Mouse (Mus musculus) embryonic facial prominence, embryonic 11.5 days (tissue): ENCODE results near the gene Ripk3. TPM values are rescaled to one million over a fixed set of nuclear protein-coding genes. Genes with fewer than 3 reads are reported as not detected.

Experiments
- polyA plus RNA-seq: library from polyadenylated mRNA; unstranded; fragments of >200 nt; fragmentation: Nextera tagmentation; extraction: Ambion mirVana; gene quantifications from 2 replicates; pipeline ENCODE4 v1.2.1, GENCODE M21; 2014

Gene Ripk3
- polyA plus RNA-seq, 1 experiment from 2014 or later, result 33.7 TPM

Other genes starting within 250 kb of the Ripk3 start
- gene Pck2, start 248.6 kb downstream of the Ripk3 start, polyA plus RNA-seq, result 12.7 and 14.6 TPM in 2 replicates
- gene Dcaf11, start 228.9 kb downstream of the Ripk3 start, polyA plus RNA-seq, result 69.7 and 76.6 TPM in 2 replicates
- gene A730061H03Rik, start 228.5 kb downstream of the Ripk3 start, polyA plus RNA-seq, result not detected in 2 replicates
- gene Fitm1, start 213.2 kb downstream of the Ripk3 start, polyA plus RNA-seq, result 3.6 and 5.9 TPM in 2 replicates
- gene Psme1, start 210.7 kb downstream of the Ripk3 start, polyA plus RNA-seq, result 136 and 139 TPM in 2 replicates
- 3.8 and 5.3 TPM in 2 replicates for gene Emc9, start 203.6 kb downstream of the Ripk3 start, polyA plus RNA-seq
- gene Psme2, start 197.8 kb downstream of the Ripk3 start, polyA plus RNA-seq, result 237 and 259 TPM in 2 replicates
- 9.7 and 11.8 TPM in 2 replicates for gene Rnf31, start 197.2 kb downstream of the Ripk3 start, polyA plus RNA-seq
- 4.9 and 5.2 TPM in 2 replicates for gene Irf9, start 185.3 kb downstream of the Ripk3 start, polyA plus RNA-seq
- gene Rec8, start 170.8 kb downstream of the Ripk3 start, polyA plus RNA-seq, result 3.8 and 4.2 TPM in 2 replicates
- 85.0 and 86.9 TPM in 2 replicates for gene Ipo4, start 152.9 kb downstream of the Ripk3 start, polyA plus RNA-seq
- gene Gm49378, start 151.0 kb downstream of the Ripk3 start, polyA plus RNA-seq, result 2.6 and 3.5 TPM in 2 replicates
- 68.4 and 70.2 TPM in 2 replicates for gene Tm9sf1, start 145.1 kb downstream of the Ripk3 start, polyA plus RNA-seq
- gene Tssk4, start 138.7 kb downstream of the Ripk3 start, polyA plus RNA-seq, result 0.38 and 0.84 TPM in 2 replicates
- gene Mdp1, start 128.4 kb downstream of the Ripk3 start, polyA plus RNA-seq, result 62.5 and 63.6 TPM in 2 replicates
- 60.7 and 67.7 TPM in 2 replicates for gene Gmpr2, start 116.9 kb downstream of the Ripk3 start, polyA plus RNA-seq
- gene Nedd8, start 116.7 kb downstream of the Ripk3 start, polyA plus RNA-seq, result 622 and 636 TPM in 2 replicates
- gene Tinf2, start 107.0 kb downstream of the Ripk3 start, polyA plus RNA-seq, result 61.3 and 67.7 TPM in 2 replicates
- 1.1 and 1.5 TPM in 2 replicates for gene Tgm1, start 74.9 kb downstream of the Ripk3 start, polyA plus RNA-seq
- 19.9 and 21.5 TPM in 2 replicates for gene Rabggta, start 66.6 kb downstream of the Ripk3 start, polyA plus RNA-seq
- 75.9 and 84.8 TPM in 2 replicates for gene Dhrs1, start 43.2 kb downstream of the Ripk3 start, polyA plus RNA-seq
- 53.8 and 59.4 TPM in 2 replicates for gene Nop9, start 43.2 kb downstream of the Ripk3 start, polyA plus RNA-seq
- gene Cideb, start 30.4 kb downstream of the Ripk3 start, polyA plus RNA-seq, result 0.18 and 0.35 TPM in 2 replicates
- gene Ltb4r2, start 27.4 kb downstream of the Ripk3 start, polyA plus RNA-seq, result 0.31 and 0.34 TPM in 2 replicates
- not detected in 2 replicates for gene Ltb4r1, start 22.9 kb downstream of the Ripk3 start, polyA plus RNA-seq
- gene Adcy4, start 4.8 kb downstream of the Ripk3 start, polyA plus RNA-seq, result 10.6 and 13.0 TPM in 2 replicates
- 53.7 and 61.6 TPM in 2 replicates for gene Nfatc4, start 34.3 kb upstream of the Ripk3 start, polyA plus RNA-seq
- gene Nynrin, start 65.1 kb upstream of the Ripk3 start, polyA plus RNA-seq, result 13.6 and 19.4 TPM in 2 replicates
- 0.07 and 0.17 TPM in 2 replicates for gene Cbln3, start 95.5 kb upstream of the Ripk3 start, polyA plus RNA-seq
- 10.4 and 11.9 TPM in 2 replicates for gene Khnyn, start 96.1 kb upstream of the Ripk3 start, polyA plus RNA-seq
- gene Sdr39u1, start 111.4 kb upstream of the Ripk3 start, polyA plus RNA-seq, result 55.7 and 59.4 TPM in 2 replicates
- gene Cma1, start 155.8 kb upstream of the Ripk3 start, polyA plus RNA-seq, result not detected in 2 replicates
- not detected in 2 replicates for gene Cma2, start 162.1 kb upstream of the Ripk3 start, polyA plus RNA-seq
- gene Mcpt1, start 229.1 kb upstream of the Ripk3 start, polyA plus RNA-seq, result not detected in 2 replicates
- not detected in 2 replicates for gene Mcpt9, start 241.6 kb upstream of the Ripk3 start, polyA plus RNA-seq